Mouse (Mus musculus) urinary bladder, postnatal 36 days (tissue): ENCODE results near the gene Ap1s3.
A peak's percentile ranks its signal among the peaks of the same experiment; 100 is the strongest.

Experiments
- DNase-seq, 2 experiments: peaks; one replicate each; pipeline ENCODE4 v3.0.0; 2022; ENCODE audit warnings: low spot score in 2 of 2, mixed read lengths in 1 of 2

Gene Ap1s3

DNA sequence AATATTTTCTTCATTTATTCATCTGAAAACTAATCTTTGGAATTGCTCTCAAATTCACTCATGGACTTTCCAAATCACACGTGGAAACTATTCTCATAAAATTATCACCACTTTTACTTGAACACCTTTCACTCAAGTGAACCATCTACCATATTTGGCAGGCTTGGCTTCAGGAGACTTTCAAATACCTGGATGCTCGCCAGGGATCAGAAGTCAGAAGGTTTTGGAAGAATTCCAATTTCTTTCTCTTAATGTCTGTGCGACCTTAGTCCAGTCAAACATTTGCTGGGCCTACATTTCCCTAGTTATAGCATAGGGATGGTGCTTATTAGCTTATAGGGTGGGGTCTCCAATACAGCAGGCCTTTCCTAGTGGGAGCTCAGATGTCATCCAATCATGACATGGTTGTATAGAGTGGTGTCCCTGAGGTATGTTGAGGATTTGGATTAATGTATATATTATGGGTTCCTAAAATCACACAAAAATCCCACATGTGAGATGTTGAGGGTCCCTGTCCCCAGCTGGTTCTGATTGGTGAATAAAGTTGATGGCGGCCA is 79.0 kb downstream of the Ap1s3 start:
- DNase-seq, result no peak

DNA sequence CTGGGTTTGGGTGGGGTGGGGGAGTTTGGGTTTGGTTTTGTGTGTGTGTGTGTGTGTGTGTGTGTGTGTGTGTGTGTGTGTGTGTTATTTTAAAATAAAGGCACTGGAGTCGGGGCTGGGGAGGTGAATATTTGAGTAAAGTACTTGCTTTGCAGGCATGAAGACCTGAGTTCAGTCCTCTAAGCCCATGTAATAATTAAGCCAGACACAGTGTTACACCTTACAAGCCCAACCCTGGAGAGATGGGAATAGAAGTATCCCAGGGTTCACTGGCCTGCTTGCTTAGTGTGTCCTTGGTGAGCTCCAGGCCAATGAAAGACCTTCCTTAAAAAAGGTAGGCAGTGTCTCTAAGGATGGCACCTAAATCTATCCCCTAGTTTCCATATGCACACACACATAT is 80.7 kb downstream of the Ap1s3 start:
- no peak for DNase-seq

DNA sequence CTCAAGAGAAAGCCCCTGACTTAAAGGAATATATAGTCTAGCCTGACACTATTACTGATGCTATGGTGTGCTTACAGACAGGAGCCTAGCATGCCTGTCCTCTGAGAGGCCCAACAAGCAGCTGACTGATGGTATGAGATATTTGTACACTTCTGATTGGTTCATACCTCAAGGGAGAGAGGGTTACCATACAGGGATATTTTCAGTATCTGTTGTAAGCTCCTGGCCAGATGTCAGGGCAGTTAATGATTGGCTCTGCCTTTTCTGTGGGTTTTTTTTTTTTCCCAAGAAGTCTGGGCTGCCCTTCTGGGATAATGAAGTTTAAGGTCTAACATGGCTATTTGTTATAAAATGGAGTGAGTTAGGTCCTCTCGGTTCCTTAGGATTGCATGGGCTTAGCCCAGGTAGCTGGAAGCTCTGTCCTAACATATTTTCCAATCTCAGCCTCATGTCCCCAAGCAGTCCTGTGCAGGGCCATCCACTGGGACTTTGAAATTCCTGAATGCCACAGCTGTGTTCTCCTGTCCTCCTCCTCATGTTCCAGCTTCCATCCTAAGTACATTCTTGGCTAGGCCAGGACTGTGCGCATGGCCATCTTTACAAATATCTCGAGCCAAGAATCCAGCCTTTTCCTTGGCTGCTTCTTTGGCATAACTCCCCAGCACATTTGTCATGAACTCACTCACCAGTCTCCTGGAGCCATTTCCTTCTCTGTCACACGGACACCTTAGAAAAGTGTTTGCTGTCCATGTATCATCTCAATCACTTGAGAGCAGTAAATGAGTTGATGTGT is 81.6 kb downstream of the Ap1s3 start:
- DNase-seq, result no peak

DNA sequence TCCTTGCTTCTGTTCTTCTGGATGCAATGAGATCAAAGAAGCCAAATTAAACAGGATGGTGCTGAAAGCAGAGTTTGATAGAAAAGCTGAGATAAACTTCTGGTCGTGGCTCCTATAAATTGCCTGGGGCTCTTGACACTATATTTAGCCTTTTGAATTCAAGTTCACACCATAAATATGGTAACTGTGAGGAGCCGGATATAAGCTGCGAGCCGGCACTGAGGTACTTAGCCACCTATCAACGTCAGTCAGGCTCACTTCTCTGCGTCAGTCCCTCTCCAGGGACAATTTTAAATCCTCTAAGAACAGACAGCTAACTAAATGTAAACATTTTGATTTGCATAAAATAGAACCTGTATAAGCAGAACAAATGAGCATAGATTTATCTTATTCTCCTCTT is 82.3 kb downstream of the Ap1s3 start:
- DNase-seq, result no peak

DNA sequence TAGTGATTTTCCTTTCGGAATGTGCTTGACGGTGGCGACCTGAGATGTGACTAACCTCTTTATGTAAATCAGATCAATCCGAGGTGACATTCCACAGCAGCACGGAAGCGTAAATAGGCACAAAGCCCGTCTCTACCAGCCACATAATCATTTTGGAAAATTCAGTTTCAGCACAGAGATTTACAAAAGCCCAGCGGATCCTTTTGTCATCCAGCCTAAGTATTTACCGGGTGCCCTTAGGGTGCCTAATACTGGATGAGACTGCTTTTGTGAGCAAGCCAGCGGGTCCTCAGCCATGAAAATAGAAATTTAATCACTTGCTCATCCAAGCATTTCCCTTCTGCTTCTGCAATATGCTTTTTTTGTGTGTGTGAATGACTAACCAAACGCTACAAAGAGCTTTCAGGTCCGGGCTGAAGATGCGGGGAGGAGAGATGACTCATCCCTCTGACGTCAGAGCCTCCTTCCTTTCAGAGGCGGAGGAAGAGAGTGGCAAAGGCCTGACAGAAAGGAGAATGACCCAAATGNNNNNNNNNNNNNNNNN is 90.6 kb downstream of the Ap1s3 start:
- peak; percentile 35 for DNase-seq

DNA sequence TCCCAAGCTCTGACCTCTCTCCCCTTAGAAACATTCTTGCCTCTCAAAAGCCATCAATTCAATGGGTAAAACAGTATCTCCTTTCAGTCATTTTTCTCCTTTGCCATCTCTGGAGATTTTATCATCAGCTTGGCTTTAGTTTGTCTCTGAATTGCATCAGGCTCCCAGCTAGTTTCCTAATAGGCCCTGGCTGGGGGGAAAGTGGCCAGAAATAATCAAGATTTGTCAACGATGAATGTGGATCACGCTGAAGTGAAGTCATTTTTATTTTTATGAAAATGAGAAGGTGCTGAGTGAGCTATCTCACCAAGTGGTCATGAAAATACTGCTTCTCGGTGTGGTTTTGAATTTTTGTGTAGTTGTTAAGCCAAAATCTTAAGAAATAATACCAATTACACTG is 94.4 kb downstream of the Ap1s3 start:
- peak in 1 of 2 experiments; percentile 9 for DNase-seq

DNA sequence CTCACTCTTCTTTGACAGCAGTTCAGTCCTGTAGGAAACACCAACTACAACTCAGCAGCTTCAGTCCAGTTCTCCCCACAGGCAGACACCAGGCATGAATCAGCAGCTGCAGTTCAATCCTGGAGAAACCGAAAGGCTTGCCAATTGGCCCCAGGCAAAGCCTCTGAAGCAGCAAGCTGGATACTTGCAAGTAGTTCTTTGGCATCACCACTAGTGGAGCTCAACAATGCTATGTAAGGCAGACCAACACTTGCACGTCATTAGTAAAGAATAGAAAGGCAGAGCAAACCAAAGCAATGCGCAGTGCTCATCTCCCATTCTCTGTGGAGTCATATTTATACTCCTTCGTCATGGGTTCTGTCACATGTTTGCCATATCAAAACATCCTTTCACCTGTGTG is 99.9 kb downstream of the Ap1s3 start:
- no peak for DNase-seq

DNA sequence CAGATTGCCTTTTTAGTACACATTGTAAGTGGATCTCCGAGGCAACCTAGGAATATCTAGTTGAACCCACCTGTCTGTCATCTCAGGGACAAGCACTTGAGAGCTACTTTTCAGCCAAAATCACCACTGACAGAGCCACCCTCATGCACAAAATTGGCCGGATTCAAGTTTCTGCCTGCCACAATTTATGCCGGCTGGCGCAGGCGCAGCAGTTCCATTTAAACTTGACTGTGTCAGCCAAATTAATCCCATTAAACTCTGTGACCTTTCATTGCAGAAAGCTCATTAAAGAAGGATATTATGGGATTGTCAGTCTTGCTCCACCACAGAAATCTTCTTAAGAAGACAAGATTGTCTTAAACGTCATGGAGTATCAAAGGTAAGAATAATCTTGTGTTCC is 100.6 kb downstream of the Ap1s3 start:
- DNase-seq, result no peak

DNA sequence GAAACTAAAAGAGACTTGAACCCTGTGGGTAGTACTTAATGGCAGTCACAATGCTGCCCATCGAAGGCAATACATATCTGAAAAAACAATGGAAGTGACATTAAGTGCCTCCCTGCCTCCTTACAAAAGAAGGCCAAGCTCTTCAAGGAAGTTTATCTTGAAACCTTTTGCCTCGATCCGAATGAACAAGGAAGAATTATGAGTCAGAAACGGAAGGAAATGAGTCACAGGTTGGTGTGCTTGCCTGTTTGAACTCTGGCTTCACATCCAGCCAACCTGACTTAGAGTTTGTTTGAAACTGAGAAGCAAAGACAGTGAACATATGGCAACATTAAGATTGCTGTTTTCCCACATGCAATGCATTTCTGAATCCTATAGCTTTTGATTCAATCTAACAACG is 110.6 kb downstream of the Ap1s3 start:
- DNase-seq, result no peak
